Mouse (Mus musculus): ENCODE data around the gene Cfl2.
"Not testable (repeated sequence)": the region's sequence is repeated elsewhere in the genome, so short reads cannot be mapped to it uniquely, and the experiment has no call there.

The Cfl2 gene

GRCm38 (mm10) chr12:54831927-54832326 lies 30.8 kb downstream of the Cfl2 start:
- in situ Hi-C loops (cut with MboI, MseI): not testable (repeated sequence)

DNA sequence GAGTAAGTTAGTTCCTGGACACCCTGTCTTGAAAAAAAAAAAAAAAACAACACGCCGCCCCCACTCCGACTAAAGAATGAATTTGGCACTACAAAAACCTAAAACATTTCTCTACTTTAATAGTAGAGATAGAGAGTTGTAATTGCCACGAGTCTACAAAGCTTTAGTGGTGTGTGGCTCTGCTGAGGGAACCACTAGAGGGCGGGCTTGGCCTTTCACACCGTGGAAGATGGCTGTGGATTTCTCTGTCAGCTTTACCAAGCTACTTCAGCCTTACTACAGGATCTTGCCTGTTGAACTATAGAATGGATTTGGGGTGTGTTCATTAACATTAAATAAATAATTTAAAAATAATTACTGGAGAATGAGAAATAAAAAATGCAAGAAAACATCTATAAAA lies 32.1 kb downstream of the Cfl2 start:
- in situ Hi-C loops (cut with MboI, MseI): no loop called here

DNA sequence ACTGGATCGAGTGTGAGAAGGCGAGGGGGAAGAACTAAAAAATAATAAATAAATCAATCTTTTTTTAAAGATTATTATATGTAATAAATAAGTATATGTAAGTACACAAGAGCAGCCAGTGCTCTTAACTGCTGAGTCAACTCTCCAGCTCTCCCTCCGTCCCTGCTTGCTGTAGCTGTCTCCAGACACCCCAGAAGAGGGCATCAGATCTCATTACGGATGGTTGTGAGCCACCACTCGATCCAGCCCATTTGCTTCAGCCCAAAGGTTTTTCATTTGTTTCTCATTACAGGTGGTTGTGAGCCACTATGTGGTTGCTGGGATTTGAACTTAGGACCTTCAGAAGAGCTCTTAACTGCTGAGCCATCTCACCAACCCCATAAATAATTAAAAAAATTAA lies 32.8 kb downstream of the Cfl2 start:
- in situ Hi-C loops (cut with MboI, MseI): no loop called here

- in situ Hi-C loops (cut with MboI, MseI): no loop called here
Measured at GRCm38 (mm10) chr12:54828043-54828442, 34.6 kb downstream of the Cfl2 start.

- in situ Hi-C loops (cut with MboI, MseI): no loop called here
Measured at GRCm38 (mm10) chr12:54825202-54825601, 37.5 kb downstream of the Cfl2 start.

DNA sequence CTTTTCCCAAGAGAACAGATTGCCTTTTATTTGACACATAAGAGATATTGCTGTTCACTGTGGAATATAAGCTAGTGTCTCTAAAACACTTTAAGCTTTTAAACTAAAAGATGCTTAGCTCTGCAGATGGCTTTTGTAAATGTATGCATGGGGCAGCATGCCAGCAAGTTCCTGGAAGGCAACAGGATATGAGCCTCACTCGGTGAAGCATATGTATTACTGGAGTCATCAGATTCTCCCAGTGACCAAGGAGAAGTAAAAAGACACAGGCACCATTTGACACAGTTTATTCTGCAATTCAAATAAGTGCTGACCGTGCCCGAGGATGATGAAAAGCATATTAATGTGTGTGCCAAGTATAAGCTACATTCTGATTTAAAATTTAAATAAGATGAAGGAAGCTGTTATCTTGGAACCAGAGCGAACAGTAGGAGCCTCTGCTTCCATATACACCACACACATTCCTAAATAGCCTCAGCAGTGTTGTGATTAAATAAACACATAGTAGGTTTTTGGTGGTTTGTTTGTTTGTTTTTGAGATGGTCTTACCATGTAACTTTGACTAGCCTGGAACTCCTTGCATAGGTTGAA lies 39.7 kb downstream of the Cfl2 start:
- in situ Hi-C loops (cut with MboI, MseI): no loop called here

DNA sequence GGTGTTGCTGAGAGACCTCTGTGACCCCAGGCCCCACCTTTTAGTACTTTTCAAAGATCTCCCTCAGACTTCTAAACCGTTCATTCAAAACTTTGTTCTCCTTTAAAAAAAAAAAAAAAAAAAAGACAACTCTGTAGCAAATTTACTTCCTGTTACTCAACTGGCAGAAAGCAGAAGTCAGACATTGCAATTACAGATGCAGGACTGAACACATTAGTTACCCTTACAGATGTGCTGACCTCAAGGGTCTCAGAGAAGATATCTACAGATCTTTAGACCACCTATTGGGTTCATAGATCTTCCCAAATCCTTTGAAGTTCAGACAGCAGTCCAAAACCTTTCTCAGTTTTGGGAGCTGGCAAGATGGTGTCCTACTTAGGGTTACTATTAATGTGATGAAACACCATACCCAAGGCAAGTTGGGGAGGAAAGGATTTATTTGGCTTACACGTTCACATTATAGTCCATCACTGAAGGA lies 42.0 kb downstream of the Cfl2 start:
- in situ Hi-C loops (cut with MboI, MseI): no loop called here

DNA sequence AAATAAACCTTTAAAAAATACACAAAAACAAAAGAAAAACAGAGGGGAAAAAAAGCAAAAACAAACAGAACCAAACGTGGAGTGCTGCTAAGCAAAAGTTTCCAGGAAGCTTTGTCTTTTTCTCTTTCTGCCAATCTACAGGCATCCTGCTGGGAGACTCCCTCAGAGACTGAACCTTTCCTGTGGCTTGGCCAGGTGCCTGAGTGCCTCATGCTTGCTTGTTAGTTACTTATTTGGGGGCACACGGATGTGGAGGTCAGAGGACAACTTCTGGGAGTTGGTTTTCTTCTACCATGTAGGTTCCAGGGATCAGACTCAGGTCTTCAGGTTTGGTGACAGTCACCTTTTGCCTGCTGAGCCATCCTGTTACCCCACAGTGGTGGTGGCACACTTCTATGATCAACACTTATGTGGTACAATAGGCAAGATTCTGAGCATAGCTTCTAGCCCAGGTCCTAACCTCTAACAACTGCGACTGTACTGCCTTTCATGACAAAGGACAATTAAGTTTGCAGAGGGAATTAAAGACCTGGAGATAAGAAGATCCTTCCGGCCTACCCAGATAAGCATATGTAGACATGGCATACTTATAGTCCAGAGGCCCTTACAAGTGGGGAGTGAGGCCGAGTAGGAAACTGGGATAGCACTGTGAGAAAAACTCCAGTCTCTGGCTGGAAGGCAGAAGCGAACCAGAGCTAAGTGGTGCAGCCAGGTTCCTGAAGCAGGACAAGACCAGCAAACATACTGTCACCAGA lies 43.3 kb downstream of the Cfl2 start:
- in situ Hi-C loops (cut with MboI, MseI): no loop called here

- in situ Hi-C loops (cut with MboI, MseI): no loop called here
Measured at GRCm38 (mm10) chr12:54810142-54810541, 52.5 kb downstream of the Cfl2 start.

Data from regulatory T cell (primary cell).